Mouse (Mus musculus): ENCODE measurements around the gene Ttll1. TPM values are rescaled to one million over a fixed set of nuclear protein-coding genes. Genes with fewer than 3 reads are reported as not detected.

The Ttll1 gene
- polyA plus RNA-seq, 1 experiment from 2014 or later: 19.2 TPM

DNA sequence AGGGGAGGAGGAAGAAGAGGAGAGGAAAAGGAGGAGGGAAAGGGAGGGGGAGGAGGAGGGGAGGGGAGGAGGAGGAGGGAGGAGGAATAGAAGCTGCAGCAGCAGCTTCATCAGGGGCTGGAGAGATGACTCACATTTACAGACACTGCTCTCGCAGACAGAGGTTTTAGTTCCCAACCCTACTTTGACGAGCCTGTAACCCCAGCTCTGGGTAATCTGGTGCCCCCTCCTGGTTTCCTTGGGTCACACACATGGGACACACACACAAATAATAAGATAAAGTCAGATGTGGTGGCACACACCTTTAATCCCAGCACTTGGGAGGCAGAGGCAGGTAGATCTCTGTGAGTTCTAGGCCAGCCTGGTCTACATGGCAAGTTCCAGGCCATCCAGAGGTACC is 27.2 kb downstream of the Ttll1 start:
- H3K4me3 ChIP-seq (ENCODE audit: low read depth, low read length): no peak overlapping the region
- H3K9ac ChIP-seq (replicated peaks; ENCODE audit: low read depth, low read length): no peak overlapping the region
- no peak overlapping the region for H3K27ac ChIP-seq (ENCODE audit: low read length)
- no peak for ATAC-seq (ENCODE audit: insufficient number of reproducible peaks, insufficient read depth, low FRiP score, low read depth)
- no peaks in the 10 kb centered on the region for H3K36me3 ChIP-seq (ENCODE audit: control insufficient read depth, insufficient read depth, low read length)
- WGBS: 39% methylated on average over 2 of the region's 2 CpGs
- H3K9me3 ChIP-seq (ENCODE audit: control insufficient read depth, low read depth, low read length): no peaks in the 10 kb centered on the region
- peaks cover 4% of the 10 kb centered on the region; the same call in 1 of the 2 replicates for H3K4me1 ChIP-seq (ENCODE audit: control insufficient read depth, insufficient read depth, low read length)
- H3K27me3 ChIP-seq (ENCODE audit: control insufficient read depth, insufficient read depth, low read length): no peaks in the 10 kb centered on the region
- H3K4me2 ChIP-seq (replicated peaks; ENCODE audit: low read depth, low read length): no peak overlapping the region

GRCm38 (mm10) chr15:83482645-83483224 is 28.0 kb downstream of the Ttll1 start:
- no peaks in the 10 kb centered on the region for H3K9me3 ChIP-seq (ENCODE audit: control insufficient read depth, low read depth, low read length)
- no peaks in the 10 kb centered on the region for H3K36me3 ChIP-seq (ENCODE audit: control insufficient read depth, insufficient read depth, low read length)
- H3K27me3 ChIP-seq (ENCODE audit: control insufficient read depth, insufficient read depth, low read length): no peaks in the 10 kb centered on the region
- peaks cover 4% of the 10 kb centered on the region; the same call in 1 of the 2 replicates for H3K4me1 ChIP-seq (ENCODE audit: control insufficient read depth, insufficient read depth, low read length)
- no peak overlapping the region for H3K27ac ChIP-seq (ENCODE audit: low read length)
- H3K9ac ChIP-seq (replicated peaks; ENCODE audit: low read depth, low read length): no peak overlapping the region
- H3K4me2 ChIP-seq (replicated peaks; ENCODE audit: low read depth, low read length): no peak overlapping the region
- 65% methylated on average over 8 of the region's 8 CpGs for WGBS
- no peak for ATAC-seq (ENCODE audit: insufficient number of reproducible peaks, insufficient read depth, low FRiP score, low read depth)
- no peak overlapping the region for H3K4me3 ChIP-seq (ENCODE audit: low read depth, low read length)

GRCm38 (mm10) chr15:83481236-83481780 is 29.4 kb downstream of the Ttll1 start:
- Histone ChIP-seq H3K4me1 (ENCODE audit: control insufficient read depth, insufficient read depth, low read length) (peaks cover 4% of the 10 kb centered on the region; the same call in 1 of the 2 replicates), H3K4me3 (ENCODE audit: low read depth, low read length) (no peak overlapping the region), H3K9ac (replicated peaks; ENCODE audit: low read depth, low read length) (no peak overlapping the region), H3K36me3 (ENCODE audit: control insufficient read depth, insufficient read depth, low read length) (no peaks in the 10 kb centered on the region), H3K4me2 (replicated peaks; ENCODE audit: low read depth, low read length) (no peak overlapping the region), H3K27ac (ENCODE audit: low read length) (no peak overlapping the region), H3K27me3 (ENCODE audit: control insufficient read depth, insufficient read depth, low read length) (no peaks in the 10 kb centered on the region), H3K9me3 (ENCODE audit: control insufficient read depth, low read depth, low read length) (no peaks in the 10 kb centered on the region)
- 71% methylated on average over 10 of the region's 10 CpGs for WGBS
- no peak for ATAC-seq (ENCODE audit: insufficient number of reproducible peaks, insufficient read depth, low FRiP score, low read depth)

DNA sequence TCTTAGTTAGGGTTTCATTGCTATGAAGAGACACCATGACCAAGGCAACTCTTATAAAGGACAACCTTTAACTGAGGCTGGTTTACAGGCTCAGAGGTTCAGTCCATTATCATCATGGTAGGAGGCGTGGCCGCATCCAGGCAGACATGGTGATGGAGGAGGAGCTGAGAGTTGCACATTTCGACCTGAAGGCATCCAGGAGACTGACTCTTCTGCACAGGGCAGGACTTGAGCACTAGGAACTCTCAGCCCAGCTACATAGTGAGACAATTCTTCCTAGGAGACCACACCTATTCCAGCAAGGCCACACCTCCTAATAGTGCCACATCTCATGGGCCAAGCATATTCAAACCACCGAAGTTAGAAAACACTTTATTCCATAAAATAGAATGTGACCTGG is 30.9 kb downstream of the Ttll1 start:
- H3K9me3 ChIP-seq (ENCODE audit: control insufficient read depth, low read depth, low read length): no peaks in the 10 kb centered on the region
- no peaks in the 10 kb centered on the region for H3K27me3 ChIP-seq (ENCODE audit: control insufficient read depth, insufficient read depth, low read length)
- WGBS: 85% methylated on average over 4 of the region's 4 CpGs
- no peak for ATAC-seq (ENCODE audit: insufficient number of reproducible peaks, insufficient read depth, low FRiP score, low read depth)
- H3K9ac ChIP-seq (replicated peaks; ENCODE audit: low read depth, low read length): no peak overlapping the region
- no peak overlapping the region for H3K4me3 ChIP-seq (ENCODE audit: low read depth, low read length)
- peaks cover 4% of the 10 kb centered on the region; the same call in 1 of the 2 replicates for H3K4me1 ChIP-seq (ENCODE audit: control insufficient read depth, insufficient read depth, low read length)
- no peak overlapping the region for H3K27ac ChIP-seq (ENCODE audit: low read length)
- H3K4me2 ChIP-seq (replicated peaks; ENCODE audit: low read depth, low read length): no peak overlapping the region
- no peaks in the 10 kb centered on the region for H3K36me3 ChIP-seq (ENCODE audit: control insufficient read depth, insufficient read depth, low read length)

DNA sequence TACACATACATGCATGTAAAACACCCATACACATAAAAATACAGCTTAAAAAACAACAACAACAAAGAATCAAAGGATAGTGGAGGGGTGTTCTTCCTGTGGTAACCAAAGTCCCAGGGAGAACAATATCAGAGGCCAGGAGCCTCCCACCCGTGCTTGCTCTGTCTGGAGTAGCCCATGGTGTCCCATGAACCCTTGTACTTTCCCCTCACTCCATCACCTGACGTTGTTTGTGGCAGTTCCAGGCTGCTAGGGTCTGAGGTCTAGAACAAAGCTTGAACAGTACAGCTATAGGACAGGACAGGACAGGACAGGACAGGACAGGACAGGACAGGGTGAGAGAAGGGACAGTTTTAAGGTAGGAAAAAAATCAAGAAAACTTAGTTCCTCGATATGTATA is 32.6 kb downstream of the Ttll1 start:
- Histone ChIP-seq H3K27ac (ENCODE audit: low read length) (no peak overlapping the region), H3K4me2 (replicated peaks; ENCODE audit: low read depth, low read length) (no peak overlapping the region), H3K4me3 (ENCODE audit: low read depth, low read length) (no peak overlapping the region), H3K4me1 (ENCODE audit: control insufficient read depth, insufficient read depth, low read length) (peaks cover 4% of the 10 kb centered on the region; the same call in 1 of the 2 replicates), H3K9ac (replicated peaks; ENCODE audit: low read depth, low read length) (no peak overlapping the region), H3K36me3 (ENCODE audit: control insufficient read depth, insufficient read depth, low read length) (no peaks in the 10 kb centered on the region), H3K9me3 (ENCODE audit: control insufficient read depth, low read depth, low read length) (no peaks in the 10 kb centered on the region), H3K27me3 (ENCODE audit: control insufficient read depth, insufficient read depth, low read length) (no peaks in the 10 kb centered on the region)
- no peak for ATAC-seq (ENCODE audit: insufficient number of reproducible peaks, insufficient read depth, low FRiP score, low read depth)
- WGBS: 65% methylated on average over 3 of the region's 3 CpGs

DNA sequence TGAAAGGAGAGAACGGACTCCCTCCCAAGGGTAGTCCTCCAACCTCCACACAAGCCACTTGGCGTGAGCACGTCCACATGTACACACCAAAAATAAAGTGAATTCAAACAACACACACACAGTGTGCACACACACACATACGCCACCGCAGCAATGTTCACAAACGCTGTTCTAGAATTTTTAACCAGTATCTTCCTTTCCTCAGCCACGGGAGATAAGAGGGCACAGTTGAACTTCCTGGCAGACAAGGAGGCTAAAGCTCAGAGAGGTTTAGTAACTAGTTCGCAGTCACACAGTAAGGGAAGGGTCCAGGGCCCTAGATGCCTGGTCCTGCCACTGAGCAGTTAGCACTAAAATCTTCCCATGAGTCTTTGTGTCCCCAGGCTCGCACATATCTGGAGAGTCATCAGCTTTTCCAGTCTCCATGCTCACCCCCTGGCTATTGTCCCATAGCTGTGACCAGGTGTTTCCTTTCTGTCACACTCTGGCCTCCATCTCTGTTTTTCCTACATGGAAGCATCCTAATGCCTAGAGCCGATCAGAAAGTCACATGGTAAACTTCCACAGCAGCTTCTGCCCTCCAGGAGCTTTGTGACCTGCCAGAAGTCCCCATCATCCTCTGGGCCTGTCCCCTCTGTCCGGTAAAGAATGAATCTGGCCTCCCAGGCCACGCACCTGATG is 34.0 kb downstream of the Ttll1 start:
- Histone ChIP-seq H3K4me1 (ENCODE audit: control insufficient read depth, insufficient read depth, low read length) (peaks cover 4% of the 10 kb centered on the region; the same call in 1 of the 2 replicates), H3K4me2 (replicated peaks; ENCODE audit: low read depth, low read length) (no peak overlapping the region), H3K9ac (replicated peaks; ENCODE audit: low read depth, low read length) (no peak overlapping the region; the same call in 1 of the 2 replicates), H3K27me3 (ENCODE audit: control insufficient read depth, insufficient read depth, low read length) (no peaks in the 10 kb centered on the region), H3K27ac (ENCODE audit: low read length) (no peak overlapping the region), H3K36me3 (ENCODE audit: control insufficient read depth, insufficient read depth, low read length) (no peaks in the 10 kb centered on the region), H3K4me3 (ENCODE audit: low read depth, low read length) (no peak overlapping the region), H3K9me3 (ENCODE audit: control insufficient read depth, low read depth, low read length) (no peaks in the 10 kb centered on the region)
- ATAC-seq (ENCODE audit: insufficient number of reproducible peaks, insufficient read depth, low FRiP score, low read depth): no peak
- 75% methylated on average over 12 of the region's 12 CpGs for WGBS

GRCm38 (mm10) chr15:83474466-83474836 is 36.2 kb downstream of the Ttll1 start:
- Histone ChIP-seq H3K36me3 (ENCODE audit: control insufficient read depth, insufficient read depth, low read length) (no peaks in the 10 kb centered on the region), H3K27me3 (ENCODE audit: control insufficient read depth, insufficient read depth, low read length) (no peaks in the 10 kb centered on the region), H3K4me2 (replicated peaks; ENCODE audit: low read depth, low read length) (no peak overlapping the region; the same call in 1 of the 2 replicates), H3K9ac (replicated peaks; ENCODE audit: low read depth, low read length) (no peak overlapping the region), H3K9me3 (ENCODE audit: control insufficient read depth, low read depth, low read length) (no peaks in the 10 kb centered on the region), H3K27ac (ENCODE audit: low read length) (peak overlapping the region; percentile 59; the same call in 1 of the 2 replicates), H3K4me3 (ENCODE audit: low read depth, low read length) (no peak overlapping the region), H3K4me1 (ENCODE audit: control insufficient read depth, insufficient read depth, low read length) (peaks cover 4% of the 10 kb centered on the region; the same call in 1 of the 2 replicates)
- ATAC-seq (ENCODE audit: insufficient number of reproducible peaks, insufficient read depth, low FRiP score, low read depth): peak; percentile 62; the same call in 1 of the 2 replicates
- WGBS: 26% methylated on average over 5 of the region's 5 CpGs

GRCm38 (mm10) chr15:83473832-83474465 is 36.7 kb downstream of the Ttll1 start:
- no peak overlapping the region for H3K4me3 ChIP-seq (ENCODE audit: low read depth, low read length)
- H3K4me1 ChIP-seq (ENCODE audit: control insufficient read depth, insufficient read depth, low read length): peaks cover 2% of the 10 kb centered on the region; the same call in 1 of the 2 replicates
- no peak overlapping the region for H3K9ac ChIP-seq (replicated peaks; ENCODE audit: low read depth, low read length)
- no peaks in the 10 kb centered on the region for H3K9me3 ChIP-seq (ENCODE audit: control insufficient read depth, low read depth, low read length)
- peak; percentile 94 for ATAC-seq (ENCODE audit: insufficient number of reproducible peaks, insufficient read depth, low FRiP score, low read depth)
- WGBS: 45% methylated on average over 10 of the region's 10 CpGs
- H3K36me3 ChIP-seq (ENCODE audit: control insufficient read depth, insufficient read depth, low read length): no peaks in the 10 kb centered on the region
- peak overlapping the region; percentile 59; the same call in 1 of the 2 replicates for H3K27ac ChIP-seq (ENCODE audit: low read length)
- H3K27me3 ChIP-seq (ENCODE audit: control insufficient read depth, insufficient read depth, low read length): no peaks in the 10 kb centered on the region
- H3K4me2 ChIP-seq (replicated peaks; ENCODE audit: low read depth, low read length): no peak overlapping the region; the same call in 1 of the 2 replicates
